Mouse (Mus musculus): ENCODE data around the gene Cmtm5.
A peak's percentile ranks its signal among the peaks of the same experiment; 100 is the strongest.
"Not testable (repeated sequence)": the region's sequence is repeated elsewhere in the genome, so short reads cannot be mapped to it uniquely, and the experiment has no call there.

Gene Cmtm5

DNA sequence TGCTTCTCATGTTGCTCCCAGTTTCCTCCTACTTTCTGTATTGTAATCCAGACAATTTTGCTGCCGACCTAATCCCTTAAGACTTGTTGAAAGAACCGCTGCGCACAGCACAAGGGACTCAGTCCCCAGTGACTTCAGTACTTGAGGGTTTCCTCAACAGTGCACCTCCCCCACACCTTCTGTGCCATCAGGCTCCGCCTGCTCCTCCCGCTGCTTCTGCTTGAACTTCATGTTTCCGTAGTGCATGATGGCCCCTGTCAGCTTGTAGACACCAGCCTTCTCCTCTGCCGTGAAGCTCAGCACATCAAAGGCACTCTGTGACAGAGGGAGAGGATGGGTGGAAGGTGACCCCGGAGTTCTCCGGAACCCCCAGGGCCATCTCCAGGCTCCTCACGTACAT is 24.7 kb downstream of the Cmtm5 start:
- peak; percentile 9 for DNase-seq

DNA sequence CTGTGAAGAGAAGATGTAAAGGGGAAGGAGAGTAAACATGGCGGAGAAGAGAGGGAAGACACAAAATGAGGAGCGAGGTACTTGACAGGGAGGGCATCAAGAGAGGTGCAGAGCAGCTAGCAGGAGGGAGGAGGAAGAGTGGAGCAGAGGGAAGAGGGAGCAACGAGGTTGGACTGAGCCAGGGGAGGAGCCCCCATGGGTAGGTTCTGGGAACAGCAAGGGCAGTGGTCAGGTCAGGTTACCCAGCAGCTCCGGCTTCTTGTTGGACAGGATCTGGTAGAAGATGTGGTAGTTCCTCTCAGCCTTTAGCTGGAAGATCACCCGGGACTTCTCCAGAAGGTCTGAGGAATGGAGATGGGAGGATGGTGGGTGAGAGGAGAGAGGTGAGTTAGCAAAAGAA is 25.4 kb downstream of the Cmtm5 start:
- DNase-seq = no peak

DNA sequence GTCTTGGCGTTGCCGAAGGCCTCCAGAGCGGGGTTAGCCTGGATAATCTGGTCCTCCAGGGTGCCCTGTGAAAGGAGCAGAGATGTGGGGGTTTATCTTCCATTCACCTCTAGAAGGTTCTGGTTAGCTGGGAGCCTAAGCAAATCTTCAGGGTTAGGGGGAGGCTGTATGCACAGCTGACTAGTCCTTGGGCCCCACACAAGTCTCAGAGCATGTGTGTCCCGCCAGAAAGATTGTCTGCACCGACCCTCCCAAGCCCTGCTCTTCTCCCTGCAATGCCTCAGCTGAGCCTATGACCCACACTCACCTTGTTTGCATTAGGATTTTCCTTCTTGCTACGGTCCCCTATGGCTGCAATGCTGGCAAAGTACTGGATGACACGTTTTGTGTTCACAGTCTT is 26.7 kb downstream of the Cmtm5 start:
- no peak for DNase-seq

DNA sequence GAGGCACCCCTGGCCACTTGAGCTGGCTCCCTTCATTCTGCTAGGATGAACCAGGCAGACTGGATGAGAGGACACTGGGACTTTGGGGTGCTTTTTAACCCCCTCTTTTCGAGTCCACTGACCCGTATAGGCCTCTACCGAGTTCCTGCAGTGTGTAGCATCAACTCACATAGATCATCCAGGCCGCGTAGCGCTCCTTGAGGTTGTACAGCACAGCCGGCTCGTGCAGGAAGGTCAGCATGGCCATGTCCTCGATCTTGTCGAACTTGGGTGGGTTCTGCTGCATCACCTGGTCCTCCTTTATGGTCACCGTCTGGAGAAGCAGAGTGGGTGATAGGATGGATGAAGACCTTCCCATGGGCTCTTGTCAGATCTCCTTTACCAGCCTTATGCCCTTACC is 27.7 kb downstream of the Cmtm5 start:
- no peak for DNase-seq

DNA sequence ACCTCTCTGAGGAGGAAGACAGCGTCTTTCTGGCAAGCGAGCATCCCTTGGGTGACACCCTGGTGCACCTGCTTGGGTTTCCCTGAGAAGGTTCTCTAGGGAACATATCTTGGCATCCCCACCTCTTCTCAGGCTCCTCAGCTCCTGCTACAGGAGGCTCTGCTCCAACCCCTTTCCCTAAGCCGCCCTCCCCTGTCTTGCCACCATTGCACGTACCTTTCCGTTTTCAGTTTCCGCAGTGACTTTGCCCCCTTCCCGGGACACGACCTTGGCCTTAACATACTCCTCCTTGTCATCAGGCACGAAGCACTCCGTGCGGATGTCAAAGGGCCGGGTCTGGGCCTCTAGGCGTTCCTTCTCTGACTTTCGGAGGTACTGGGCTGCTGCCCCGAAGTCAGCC is 29.0 kb downstream of the Cmtm5 start:
- DNase-seq = no peak

DNA sequence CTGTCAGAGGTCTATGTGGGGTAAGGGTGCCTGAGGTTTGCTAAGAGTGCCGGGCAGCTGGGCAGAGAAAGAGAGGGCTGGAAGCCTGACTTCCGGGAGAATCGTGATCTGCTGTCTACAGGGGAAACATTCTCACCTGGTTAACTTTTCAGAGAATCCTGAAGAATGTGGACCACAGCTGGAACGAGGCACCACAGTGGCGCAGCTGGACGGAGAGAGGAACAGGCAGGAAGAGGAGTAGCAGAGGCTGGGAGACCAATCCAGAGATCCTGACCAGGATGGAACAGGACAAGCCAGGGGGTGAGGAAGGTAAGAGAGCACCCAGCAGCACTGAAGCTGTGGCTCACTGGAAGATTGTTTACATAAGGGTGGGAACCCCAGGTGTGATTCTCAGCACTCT is 29.6 kb downstream of the Cmtm5 start:
- DNase-seq = no peak

DNA sequence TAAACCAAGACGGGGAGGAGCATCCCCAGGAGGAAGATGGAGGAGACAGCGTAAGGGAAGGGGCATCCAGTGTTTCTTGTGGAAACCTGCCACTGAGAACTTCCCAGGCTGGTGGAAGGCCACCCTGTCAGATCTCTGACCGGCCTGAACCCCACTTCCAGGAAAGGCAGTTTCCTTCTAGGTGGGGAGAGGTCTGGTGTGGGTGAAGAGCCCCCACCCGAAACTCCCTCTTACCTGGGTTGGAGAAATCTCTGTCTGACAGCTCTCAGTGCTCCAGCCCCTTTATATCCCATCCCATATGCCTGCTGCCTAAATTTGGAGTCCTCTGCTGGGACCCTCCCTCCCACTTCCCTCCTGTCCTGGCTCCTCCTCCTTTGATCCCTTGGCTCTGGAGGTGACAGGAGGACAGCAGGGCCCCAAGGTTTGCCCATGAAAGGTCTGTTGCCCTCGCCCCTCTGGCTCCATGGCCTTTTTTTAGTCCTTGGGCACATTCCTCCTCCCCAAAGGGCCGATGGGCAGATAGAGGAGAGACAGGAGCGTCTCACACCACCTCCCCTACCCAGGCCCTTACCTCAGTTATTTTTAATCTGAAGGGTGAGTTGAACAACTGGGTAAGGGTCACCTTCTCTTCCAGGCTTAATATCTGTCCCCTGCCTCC is 30.4 kb downstream of the Cmtm5 start, which contains the start of gene Myh6:
Myh6 (minus strand) TSS at position 608 of the 658 bp plus-strand sequence.
- no peak for DNase-seq

DNA sequence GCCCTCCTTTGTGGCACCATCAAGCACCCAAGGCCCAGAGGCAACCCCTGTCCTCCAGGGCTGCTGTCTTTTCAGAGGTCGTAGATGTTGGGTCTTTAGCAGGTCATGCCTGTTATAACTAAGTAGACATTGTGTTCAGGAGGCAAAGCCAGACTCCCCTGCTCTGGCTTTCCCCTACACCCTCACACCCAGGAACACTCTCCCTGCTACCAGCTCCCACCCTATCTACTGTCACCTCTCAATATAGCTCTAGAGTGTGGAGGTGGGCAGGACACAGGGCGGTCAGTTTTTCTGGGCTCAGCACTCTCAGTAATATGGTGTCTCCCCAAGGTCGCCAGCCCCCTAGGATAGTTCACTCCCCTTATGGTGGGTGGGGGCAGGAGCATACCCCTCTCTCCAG is 31.8 kb downstream of the Cmtm5 start:
- no peak for DNase-seq

DNA sequence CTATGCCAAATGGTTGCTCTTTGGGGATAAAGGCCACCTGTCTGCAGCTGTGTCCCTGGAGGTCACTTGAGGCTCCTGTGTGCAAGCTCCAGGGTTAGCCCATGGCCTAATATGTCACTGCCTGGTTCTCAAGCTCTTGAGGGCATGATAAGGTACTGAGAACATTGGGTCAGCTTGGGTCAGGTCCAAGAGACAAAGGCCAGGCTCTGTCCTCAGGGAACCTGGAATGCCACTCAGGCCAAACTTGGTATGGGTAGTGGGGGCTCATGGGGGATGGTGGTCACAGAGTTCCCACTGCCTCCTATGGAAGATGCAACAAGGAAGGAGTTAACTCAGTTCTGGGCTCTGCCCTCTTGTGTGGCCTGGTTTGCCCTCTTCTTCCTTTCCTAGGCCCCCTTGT is 32.3 kb downstream of the Cmtm5 start:
- DNase-seq = no peak

DNA sequence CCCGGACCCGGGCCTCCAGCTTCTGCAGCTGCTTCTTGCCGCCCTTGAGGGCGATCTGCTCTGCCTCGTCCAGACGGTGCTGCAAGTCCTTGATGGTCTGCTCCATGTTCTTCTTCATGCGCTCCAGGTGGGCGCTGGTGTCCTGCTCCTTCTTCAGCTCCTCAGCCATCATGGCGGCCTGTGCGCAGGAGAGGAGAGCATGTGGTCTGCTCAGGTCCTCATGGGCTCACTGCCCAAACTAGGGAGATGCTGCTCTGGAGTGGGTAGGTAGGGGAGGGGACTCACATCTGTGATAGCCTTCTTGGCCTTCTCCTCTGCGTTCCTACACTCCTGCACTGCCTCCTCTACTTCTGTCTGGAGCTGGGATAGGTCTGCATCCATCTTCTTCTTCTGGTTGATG is 36.7 kb downstream of the Cmtm5 start:
- not testable (repeated sequence) for DNase-seq

DNA sequence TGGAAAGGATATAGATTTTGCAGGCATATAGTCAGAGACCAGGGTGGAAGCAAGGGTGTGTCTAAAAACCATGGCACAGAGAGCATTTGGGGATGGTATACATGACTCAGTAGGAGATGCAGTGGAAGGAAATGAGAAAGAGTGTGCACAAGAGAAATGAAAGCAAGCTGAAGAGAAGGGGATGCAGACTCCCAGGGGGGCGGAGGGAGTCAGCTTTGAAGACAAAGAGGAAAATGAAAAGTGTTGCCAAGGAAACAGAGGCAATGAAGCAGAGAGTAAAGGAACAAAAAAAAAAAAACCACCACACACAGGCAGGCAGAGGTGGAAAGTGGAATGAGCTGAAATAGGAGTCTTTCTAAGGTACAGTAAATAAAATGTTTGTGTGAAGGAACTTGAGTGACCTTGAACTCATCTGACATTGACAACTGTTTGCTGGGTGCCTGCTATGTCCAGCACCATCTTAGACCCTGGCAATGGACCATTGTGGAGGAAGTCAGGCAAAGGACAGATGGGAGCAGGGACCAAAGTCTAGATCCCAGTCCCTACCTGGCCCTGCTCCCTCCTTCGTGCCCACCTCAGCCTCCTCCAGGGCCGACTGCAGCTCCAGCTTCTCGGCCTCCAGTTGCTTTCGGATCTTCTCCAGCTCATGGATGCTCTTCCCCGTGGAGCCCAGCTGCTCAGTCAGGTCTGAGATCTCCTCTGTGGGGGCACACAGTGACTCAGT is 38.2 kb downstream of the Cmtm5 start:
- peak; percentile 73 for DNase-seq

DNA sequence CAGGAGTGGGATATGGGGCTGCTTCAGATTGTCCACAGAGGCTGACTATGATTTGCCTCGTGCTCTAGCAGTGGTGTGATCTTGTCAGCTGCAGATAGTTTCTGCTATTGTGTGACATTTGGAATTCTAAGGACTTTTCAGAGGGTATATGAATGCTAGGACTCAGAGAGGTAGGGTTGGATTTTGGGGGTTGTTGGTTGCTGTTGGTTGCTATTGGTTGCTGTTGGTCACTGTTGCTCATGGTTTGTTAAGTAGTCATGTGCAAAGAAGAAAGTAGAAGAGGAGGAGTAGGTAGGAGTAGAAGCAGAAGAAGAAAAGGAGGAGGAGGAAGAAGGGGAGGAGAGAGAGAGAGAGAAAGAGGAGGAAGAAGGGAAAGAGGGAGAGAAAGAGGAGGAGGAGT is 40.6 kb downstream of the Cmtm5 start, which contains the start of gene Gm17428:
Gm17428 (plus strand) TSS at position 301 of the 400 bp plus-strand sequence.
- DNase-seq = no peak

DNA sequence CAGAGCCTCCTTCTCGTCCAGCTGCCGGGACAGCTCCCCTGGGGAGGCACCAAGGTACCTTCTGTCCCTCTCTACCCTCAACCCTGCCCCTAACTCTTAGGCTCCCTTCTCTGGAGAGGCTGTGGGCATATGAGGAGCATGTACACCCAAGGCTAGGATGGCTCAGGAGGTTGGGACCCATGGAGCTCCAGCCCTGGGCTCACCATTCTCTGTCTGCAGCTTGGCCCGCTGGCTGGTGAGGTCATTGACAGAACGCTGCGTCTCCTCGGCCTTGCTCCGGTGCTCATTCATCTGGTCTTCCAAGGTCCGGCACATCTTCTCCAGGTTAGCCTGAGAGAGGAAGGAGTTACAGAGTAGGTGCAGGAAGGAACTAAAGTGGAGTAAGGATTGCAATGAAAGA is 42.6 kb downstream of the Cmtm5 start:
- no peak for DNase-seq

DNA sequence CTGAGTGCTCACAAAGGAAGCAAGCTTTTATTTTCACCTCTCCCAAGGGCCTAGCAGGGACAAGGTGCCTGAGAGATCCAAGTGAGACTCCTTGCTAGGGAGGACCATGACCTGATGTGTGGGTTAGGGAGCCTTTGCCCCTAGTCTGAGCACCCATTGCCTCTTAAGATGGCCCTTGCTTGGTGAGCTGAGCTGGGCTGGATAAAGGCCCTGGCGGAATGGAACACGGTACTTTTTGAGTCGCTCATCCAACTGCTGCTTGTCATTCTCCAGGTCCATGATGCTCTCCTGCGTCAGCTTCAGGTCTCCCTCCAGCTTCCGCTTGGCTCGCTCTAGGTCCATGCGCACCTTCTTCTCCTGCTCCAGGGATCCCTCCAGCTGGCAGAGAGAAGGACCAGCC is 45.9 kb downstream of the Cmtm5 start:
- no peak for DNase-seq

DNA sequence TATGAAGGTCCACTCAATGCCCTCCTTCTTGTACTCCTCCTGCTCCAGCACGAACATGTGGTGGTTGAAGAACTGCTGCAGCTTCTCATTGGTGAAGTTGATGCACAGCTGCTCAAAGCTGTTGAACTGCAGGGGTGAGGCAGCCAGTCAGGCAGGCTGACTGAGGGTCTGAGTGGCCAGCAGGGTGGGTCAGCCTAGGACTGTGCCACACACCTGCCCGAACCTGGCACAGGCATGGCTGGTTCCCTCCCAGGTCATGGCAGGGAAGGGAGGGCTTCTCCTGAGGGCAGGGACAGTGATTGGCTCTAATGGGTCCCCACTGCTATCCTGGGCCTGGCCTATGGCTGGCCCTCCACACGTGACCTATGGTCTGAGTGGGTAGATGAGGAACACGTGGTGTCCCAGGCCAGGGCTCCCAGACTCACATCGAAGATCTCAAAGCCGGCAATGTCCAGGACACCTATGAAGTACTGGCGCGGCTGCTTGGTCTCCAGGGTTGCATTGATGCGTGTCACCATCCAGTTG is 52.4 kb downstream of the Cmtm5 start:
- not testable (repeated sequence) for DNase-seq

Data from retina, postnatal 1 day (tissue).